Mouse (Mus musculus) small intestine, adult 2 months (tissue): ENCODE data around the gene Slc37a1.

ENCODE experiments used
- CTCF ChIP-seq: fragments of 200-500 bp; IDR thresholded peaks from 2 replicates; pipeline ENCODE4 v1.5.1; 2012; ENCODE audit warnings: low read depth, mild to moderate bottlenecking, control low read depth, inconsistent platforms, low read length, moderate library complexity, mixed read lengths; ENCODE audit not compliant: insufficient replicate concordance, insufficient read length; ENCODE audit errors: extremely low read depth
- POLR2A ChIP-seq: fragments of 200-500 bp; IDR thresholded peaks from 2 replicates; pipeline ENCODE4 v1.6.1; 2012; ENCODE audit warnings: low read depth, mild to moderate bottlenecking, control low read depth, inconsistent platforms, low read length, moderate library complexity

GRCm38 (mm10) chr17:31315046-31315792, 28.6 kb downstream of the Slc37a1 start:
- TF ChIP-seq POLR2A (no peak), CTCF (no peak)
